Mouse (Mus musculus): ENCODE data around the gene Stub1. TPM values are rescaled to one million over a fixed set of nuclear protein-coding genes. Genes with fewer than 3 reads are reported as not detected.
A peak's percentile ranks its signal among the peaks of the same experiment; 100 is the strongest.

Gene Stub1
- total RNA-seq, 2 experiments from 2014 or later, result 116 to 134 TPM

GRCm38 (mm10) chr17:25838904-25839303 lies 5.7 kb upstream of the Stub1 start:
- DNase-seq (ENCODE audit: low spot score in 2 of 2), result no peak

- no peak for DNase-seq (ENCODE audit: low spot score in 2 of 2)
Measured at GRCm38 (mm10) chr17:25837533-25837932, 4.3 kb upstream of the Stub1 start.

- peak in 1 of 2 experiments; percentile 70 for DNase-seq (ENCODE audit: low spot score in 2 of 2)
Measured at GRCm38 (mm10) chr17:25837076-25837410, 3.8 kb upstream of the Stub1 start, which contains the start of gene Rhbdl1. Rhbdl1 (minus strand) TSS chr17:25837295.

- DNase-seq (ENCODE audit: low spot score in 2 of 2), result peak in 1 of 2 experiments; percentile 47
Measured at GRCm38 (mm10) chr17:25836397-25837075, 3.3 kb upstream of the Stub1 start.

GRCm38 (mm10) chr17:25835816-25836215 lies 2.6 kb upstream of the Stub1 start:
- no peak for DNase-seq (ENCODE audit: low spot score in 2 of 2)

GRCm38 (mm10) chr17:25835301-25835700 lies 2.1 kb upstream of the Stub1 start:
- DNase-seq (ENCODE audit: low spot score in 2 of 2), result no peak

GRCm38 (mm10) chr17:25834595-25835222 lies 1.5 kb upstream of the Stub1 start:
- DNase-seq (ENCODE audit: low spot score in 2 of 2), result no peak

- no peak for DNase-seq (ENCODE audit: low spot score in 2 of 2)
Measured at GRCm38 (mm10) chr17:25833961-25834594, 874 bp upstream of the Stub1 start.

GRCm38 (mm10) chr17:25832436-25833290 lies 541 bp downstream of the Stub1 start:
- peak; percentile 96 to 100 for DNase-seq (ENCODE audit: low spot score in 2 of 2)

GRCm38 (mm10) chr17:25831451-25832281 lies 1.5 kb downstream of the Stub1 start:
- no peak for DNase-seq (ENCODE audit: low spot score in 2 of 2)

GRCm38 (mm10) chr17:25830806-25831431 lies 2.3 kb downstream of the Stub1 start:
- DNase-seq (ENCODE audit: low spot score in 2 of 2), result no peak

GRCm38 (mm10) chr17:25830200-25830753 lies 2.9 kb downstream of the Stub1 start:
- no peak for DNase-seq (ENCODE audit: low spot score in 2 of 2)

- DNase-seq (ENCODE audit: low spot score in 2 of 2), result no peak
Measured at GRCm38 (mm10) chr17:25829558-25830017, 3.6 kb downstream of the Stub1 start.

GRCm38 (mm10) chr17:25828712-25829557 lies 4.3 kb downstream of the Stub1 start, which contains the start of gene Jmjd8:
Jmjd8 (plus strand) TSS chr17:25828867.
- DNase-seq (ENCODE audit: low spot score in 2 of 2), result peak in 1 of 2 experiments; percentile 72

- DNase-seq (ENCODE audit: low spot score in 2 of 2), result no peak
Measured at GRCm38 (mm10) chr17:25828223-25828594, 5.0 kb downstream of the Stub1 start.

GRCm38 (mm10) chr17:25827546-25828222 lies 5.5 kb downstream of the Stub1 start:
- no peak for DNase-seq (ENCODE audit: low spot score in 2 of 2)

GRCm38 (mm10) chr17:25827011-25827410 lies 6.2 kb downstream of the Stub1 start:
- DNase-seq (ENCODE audit: low spot score in 2 of 2), result no peak

GRCm38 (mm10) chr17:25825984-25826570 lies 7.1 kb downstream of the Stub1 start:
- DNase-seq (ENCODE audit: low spot score in 2 of 2), result no peak
